Mouse (Mus musculus) embryonic fibroblast, embryonic 13.5 days (primary cell): ENCODE results near the gene Pik3c2b.

Experiments used
- CTCF ChIP-seq: IDR thresholded peaks from 2 replicates; pipeline ENCODE4 v1.5.1; 2011; ENCODE audit warnings: mild to moderate bottlenecking, control low read depth, low read length, moderate library complexity, borderline replicate concordance; ENCODE audit not compliant: insufficient read depth
- POLR2A ChIP-seq: IDR thresholded peaks from 2 replicates; pipeline ENCODE4 v1.6.1; 2011; ENCODE audit warnings: low read depth, mild to moderate bottlenecking, control low read depth, low read length, moderate library complexity

- TF ChIP-seq CTCF (no peak), POLR2A (no peak)
Observed at GRCm38 (mm10) chr1:133086804-133087203, 41.3 kb downstream of the Pik3c2b start.
